Mouse (Mus musculus) heart, adult 9 months (tissue): ENCODE measurements around the gene Sema6d.

Experiments used
- DNase-seq, 2 experiments: peaks; one replicate each; pipeline ENCODE4 v3.0.0; 2022; ENCODE audit warnings: low spot score in 2 of 2

Sema6d gene

DNA sequence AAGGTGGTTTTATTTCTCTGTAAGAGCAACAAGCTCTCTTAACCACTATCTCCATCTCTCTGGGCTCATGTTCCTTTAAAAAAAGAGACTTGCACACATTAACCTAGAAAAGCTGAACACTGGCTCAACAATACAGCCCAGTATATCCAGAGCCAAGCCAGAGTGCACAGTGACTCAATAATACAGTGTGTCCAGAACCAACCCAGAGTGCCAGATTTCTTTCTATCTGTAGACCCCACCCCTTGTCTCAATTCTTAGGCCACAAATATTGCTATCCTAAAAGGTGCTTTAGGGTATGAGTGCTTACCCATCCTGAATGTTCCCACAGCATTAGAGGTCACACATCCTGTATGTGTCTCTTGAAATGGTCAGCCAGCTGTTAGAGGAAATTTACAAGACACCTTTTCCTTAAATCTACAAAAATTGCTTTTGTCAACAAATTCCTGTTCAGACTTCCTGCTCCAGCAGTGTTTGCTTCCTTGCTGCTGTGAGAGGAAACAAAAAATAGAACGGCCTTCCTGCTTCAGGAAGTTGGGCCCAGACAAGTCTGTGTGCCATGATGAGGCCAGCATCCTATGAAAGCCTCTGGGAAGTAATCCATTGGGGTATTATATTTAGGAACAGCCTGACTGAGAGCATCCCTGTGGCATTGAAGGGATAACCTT, 465.1 kb downstream of the Sema6d start:
- peak; percentile 51 to 83 for DNase-seq

- DNase-seq, result no peak
These were observed 467.2 kb downstream of the Sema6d start for GRCm38 (mm10) chr2:124556861-124557499.

- DNase-seq, result no peak
These were observed 468.3 kb downstream of the Sema6d start for GRCm38 (mm10) chr2:124558021-124558420.

DNA sequence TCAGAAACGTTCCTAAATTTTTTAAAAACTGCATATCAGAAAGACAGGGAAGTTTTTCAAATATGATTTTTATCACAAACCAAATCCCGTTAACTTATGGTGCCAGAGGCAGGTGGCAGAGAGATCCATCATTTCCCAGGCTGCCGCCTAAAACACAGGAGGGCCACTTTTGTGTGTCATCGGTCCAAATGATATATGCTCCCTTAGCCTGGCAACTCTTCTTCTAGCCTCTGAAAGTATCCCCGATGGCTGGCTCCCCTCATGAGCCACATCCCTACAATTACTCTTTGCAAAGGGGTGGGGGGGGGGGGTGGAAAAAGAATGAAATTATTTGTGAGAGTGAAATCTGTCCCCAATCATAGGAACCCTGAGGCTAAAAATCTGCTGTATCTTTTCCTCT, 471.9 kb downstream of the Sema6d start:
- DNase-seq, result no peak

DNA sequence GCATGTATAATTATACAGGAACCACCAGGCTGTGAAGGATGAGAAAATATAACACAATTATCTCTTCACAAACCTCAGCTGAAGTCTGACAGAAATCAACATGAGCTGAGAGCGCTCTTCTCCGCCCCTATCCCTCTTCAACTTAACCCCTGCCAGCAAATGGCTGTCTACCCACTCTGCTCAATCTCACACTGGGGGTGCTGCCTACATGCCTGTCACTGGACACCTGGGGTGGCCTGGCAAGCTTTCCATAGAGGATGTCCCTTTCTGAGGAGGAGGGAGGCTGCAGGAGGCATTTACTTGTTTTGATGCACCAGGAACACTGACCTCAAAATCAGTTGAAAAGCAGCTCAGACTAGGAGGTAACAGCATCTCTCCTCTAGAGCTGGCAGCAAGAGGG, 472.3 kb downstream of the Sema6d start:
- no peak for DNase-seq

GRCm38 (mm10) chr2:124563759-124564158, 474.0 kb downstream of the Sema6d start:
- DNase-seq, result no peak

DNA sequence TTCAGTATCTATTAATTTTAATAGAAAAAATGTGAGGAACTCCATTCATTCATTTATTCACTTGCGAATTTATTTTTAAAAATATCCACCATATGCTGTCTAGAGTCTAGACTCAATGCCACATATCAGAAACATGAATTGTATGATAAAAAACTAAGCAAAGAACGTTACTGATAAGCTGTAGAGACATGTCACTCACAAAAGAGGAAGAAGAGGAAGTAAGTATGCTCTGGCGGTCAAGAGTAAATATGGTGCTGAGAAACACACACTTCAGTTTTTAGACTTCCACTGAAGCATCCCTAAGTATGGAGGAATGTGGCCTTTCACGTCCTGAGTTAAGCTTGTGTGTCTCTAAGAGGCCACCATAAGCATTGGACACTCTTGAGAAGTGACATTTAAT, 484.0 kb downstream of the Sema6d start:
- DNase-seq, result no peak

DNA sequence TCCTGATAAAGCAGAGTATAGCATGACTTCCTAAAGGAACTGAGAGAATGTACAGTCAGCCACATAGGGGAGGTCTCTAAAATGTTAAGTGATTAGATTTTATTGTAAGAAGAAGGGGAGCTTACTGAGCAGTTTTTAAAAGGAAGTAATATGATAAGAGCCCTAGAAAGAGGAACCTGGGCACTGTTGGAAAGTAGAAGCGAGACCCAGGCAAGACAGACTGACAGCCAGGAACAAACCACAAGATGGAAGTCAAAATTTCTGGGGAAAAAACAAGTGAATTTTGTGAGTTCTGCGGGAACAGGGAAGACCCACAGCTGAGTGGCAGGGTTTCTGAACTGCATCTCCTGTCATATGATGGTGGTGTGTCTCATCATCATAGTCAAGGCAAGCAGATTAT, 486.3 kb downstream of the Sema6d start:
- DNase-seq, result peak in 1 of 2 experiments; percentile 30

GRCm38 (mm10) chr2:124583561-124583960, 493.8 kb downstream of the Sema6d start:
- no peak for DNase-seq

DNA sequence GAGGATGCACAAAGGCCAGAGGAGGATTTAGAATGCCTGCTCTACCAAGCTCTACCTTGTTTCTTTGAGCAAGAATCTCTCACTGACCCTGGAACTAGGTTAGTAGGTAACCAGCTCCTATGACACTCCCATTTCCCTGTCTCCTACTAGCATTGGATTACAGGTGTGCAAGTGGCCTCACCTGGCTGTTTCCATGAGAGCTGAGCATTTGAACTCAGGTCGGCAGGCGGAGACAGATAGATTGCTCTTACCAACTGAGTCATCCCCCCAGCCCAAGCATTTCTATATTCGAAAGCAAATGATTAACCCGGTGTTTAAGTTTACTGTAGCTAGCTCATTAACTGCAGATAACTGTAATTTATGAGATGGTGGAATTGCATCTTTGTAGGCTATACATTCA, 503.0 kb downstream of the Sema6d start:
- no peak for DNase-seq

DNA sequence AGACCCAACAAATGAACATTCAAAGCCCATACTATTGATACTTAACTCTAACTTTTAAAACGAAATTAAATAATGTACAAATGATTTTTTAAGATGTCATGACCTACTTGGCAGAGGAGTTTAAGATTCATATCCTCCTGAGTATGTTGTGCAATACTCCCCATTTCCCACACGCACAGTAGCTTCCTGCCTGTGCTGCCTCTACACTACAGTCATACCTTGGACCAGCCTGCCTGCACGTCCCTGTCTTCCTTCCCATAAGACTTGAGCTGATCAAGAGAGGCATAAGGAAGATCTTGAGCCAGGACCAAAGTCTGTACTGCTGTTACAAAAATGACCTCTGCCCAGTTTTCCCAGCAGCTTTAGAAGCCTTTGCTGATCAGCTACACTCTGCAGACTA, 509.2 kb downstream of the Sema6d start:
- DNase-seq, result peak in 1 of 2 experiments; percentile 14

GRCm38 (mm10) chr2:124601702-124602378, 512.1 kb downstream of the Sema6d start:
- DNase-seq, result no peak

GRCm38 (mm10) chr2:124602379-124602913, 512.7 kb downstream of the Sema6d start:
- no peak for DNase-seq

DNA sequence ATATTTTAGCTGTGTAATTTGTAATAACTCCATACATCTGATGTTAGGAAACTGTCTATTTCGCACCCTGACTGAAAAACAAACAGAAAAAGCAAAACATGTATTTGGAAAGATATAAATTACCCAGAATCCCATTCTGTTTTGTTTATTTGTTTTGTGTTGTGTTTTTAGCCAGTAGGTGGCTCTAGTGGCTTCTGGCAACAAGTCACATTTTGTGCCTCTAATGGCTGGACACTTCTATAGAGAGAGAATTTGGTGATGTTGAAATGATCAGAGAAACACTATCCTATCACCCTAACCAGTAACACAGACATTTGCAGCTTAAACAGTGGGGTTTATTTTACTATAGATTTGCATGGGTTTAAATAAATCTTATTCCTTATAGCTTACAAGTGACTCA, 515.6 kb downstream of the Sema6d start:
- DNase-seq, result no peak

DNA sequence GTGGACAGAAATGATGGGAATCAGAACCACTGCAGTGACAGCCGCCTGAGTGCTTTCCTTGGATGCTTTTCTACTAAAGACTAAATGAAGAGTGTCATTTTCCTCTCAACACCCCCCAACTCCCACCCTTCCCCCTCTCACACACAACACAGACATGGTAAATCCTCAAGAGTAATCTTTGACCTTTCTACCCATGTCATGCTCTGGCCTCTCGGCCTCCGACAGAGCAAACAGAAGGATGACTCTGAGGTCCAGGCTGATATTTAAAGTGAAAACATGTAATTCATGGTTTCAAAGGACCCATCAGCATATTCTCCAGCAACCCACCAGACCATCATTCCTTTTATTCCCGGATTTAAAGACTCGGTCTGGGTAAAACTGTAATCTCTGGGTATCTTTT, 518.2 kb downstream of the Sema6d start:
- DNase-seq, result no peak

DNA sequence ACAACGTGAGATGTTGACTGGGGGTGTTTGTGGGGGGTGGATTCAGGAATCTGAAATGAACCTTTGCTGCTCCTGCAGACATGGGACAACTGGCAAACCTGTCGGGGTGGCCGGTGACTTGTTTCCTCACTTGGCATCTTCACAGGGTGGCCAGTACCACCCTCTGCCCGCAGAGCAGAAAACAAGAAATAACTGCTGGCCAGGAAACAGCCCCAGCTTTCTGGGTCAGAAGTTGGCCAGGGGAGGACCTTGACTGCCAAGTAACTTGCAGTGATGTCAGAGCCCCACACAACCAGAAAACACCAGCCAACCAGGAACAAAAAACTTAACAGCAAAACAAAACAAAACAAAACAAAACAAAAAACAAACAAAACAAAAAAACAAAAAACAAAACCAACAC, 518.8 kb downstream of the Sema6d start:
- no peak for DNase-seq

- DNase-seq, result no peak
These were observed 519.2 kb downstream of the Sema6d start for GRCm38 (mm10) chr2:124609014-124609413.

GRCm38 (mm10) chr2:124609711-124610585, 520.2 kb downstream of the Sema6d start:
- DNase-seq, result peak; percentile 93 to 95

DNA sequence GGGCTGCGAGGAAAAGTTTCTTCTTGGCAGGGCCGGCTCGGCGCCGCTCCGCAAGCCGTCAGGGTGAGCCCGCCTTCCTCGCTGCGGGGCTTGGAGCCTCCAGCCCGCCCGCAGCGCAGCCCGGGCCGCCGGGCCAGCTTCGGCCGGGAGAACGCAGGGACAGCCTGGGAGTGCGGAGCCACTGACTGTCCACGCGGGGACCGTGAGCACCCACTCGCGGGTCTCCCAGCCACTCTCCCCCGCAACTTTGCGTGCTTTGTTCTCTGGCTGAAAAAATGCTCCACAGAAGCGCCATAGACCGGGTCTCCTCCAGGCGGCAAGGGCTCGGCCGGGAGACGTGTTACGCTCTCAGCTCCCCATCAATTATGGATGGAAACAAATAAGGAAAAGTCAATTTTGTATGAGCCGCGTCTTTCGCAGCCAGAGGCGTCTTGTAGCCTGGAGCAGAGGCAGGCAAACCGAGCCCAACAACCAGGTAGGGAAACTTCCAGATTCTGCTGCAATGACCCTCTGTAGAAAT, 520.9 kb downstream of the Sema6d start:
- DNase-seq, result no peak

GRCm38 (mm10) chr2:124611226-124611625, 521.5 kb downstream of the Sema6d start:
- DNase-seq, result no peak

DNA sequence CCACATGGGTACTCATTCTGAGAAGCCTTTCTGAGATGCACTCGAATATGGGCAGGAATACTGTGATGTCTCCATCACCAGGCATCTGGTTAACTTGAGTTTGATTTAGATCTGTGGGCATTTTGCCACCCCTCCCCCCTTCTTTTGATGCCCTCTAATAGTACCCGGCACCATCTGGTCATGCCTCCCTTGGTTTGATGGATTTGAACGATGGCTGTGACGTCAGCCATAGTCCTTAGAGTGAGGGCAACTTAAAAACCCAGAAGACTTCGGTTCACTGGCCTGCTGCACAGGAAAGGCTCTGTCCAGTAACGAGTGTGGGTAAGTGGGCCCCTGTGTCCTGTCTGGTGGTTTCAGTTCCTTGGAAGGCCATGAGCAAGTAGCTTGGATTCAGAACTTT, 522.5 kb downstream of the Sema6d start:
- no peak for DNase-seq
